22 mouse cellular contexts compared by ENCODE assay signal in the genomic region with DNA sequence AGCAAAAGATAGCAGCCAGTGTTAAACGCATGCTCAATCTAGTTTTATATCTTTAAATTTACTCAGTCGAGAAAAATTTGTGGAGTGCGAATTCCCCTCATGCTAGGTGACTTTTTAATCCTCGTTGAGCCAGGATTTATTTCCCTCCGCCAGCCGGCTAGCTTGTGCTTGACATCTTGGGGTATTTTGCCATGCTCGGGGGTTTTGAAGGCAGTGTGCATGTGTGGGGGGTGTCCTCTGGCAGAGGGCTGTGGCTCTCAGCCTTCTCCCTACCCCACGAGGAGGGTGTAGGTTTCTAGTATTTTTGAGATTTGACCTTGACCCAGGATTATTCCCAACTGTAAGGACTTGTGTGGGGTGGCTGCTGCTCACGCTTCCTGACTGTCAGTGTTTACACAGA.
"Had no signal": no experiment of that assay in that cellular context is flagged by ENCODE, and none has a peak within 500 bp of the region (broad histone marks: within the 10 kb centered on the region; RNA-seq: fewer than 3 reads in every experiment).

No protein-coding gene starts in this region.

- H3K27ac ChIP-seq: heart, embryonic 10.5 days; heart, embryonic 13.5 days; heart, embryonic 15.5 days; hindbrain, embryonic 13.5 days; hindbrain, embryonic 15.5 days; hindbrain, postnatal 0 days; limb, embryonic 13.5 days; limb, embryonic 15.5 days; liver, embryonic 12.5 days had no signal

- ATAC-seq: hindbrain, postnatal 0 days; intestine, embryonic 16.5 days; liver, embryonic 12.5 days had no signal

- H3K4me1 ChIP-seq: heart, embryonic 10.5 days; heart, embryonic 13.5 days; heart, embryonic 15.5 days; limb, embryonic 13.5 days; limb, embryonic 15.5 days; liver, embryonic 12.5 days had no signal

- H3K9ac ChIP-seq: heart, embryonic 13.5 days; heart, embryonic 15.5 days; hindbrain, embryonic 13.5 days; hindbrain, embryonic 15.5 days; limb, embryonic 13.5 days; limb, embryonic 15.5 days; liver, embryonic 12.5 days had no signal

- H3K9me3 ChIP-seq: heart, embryonic 10.5 days; heart, embryonic 15.5 days; limb, embryonic 15.5 days; liver, embryonic 12.5 days had no signal

- DNase-seq: gastrocnemius, postnatal 14 days; gastrocnemius, postnatal 36 days; heart, adult 18-20 months; heart, postnatal 14 days; heart, postnatal 36 days; kidney, adult 18-20 months; kidney, adult 8-10 months; kidney, postnatal 14 days; kidney, postnatal 36 days; layer of hippocampus, adult 9-11 months; layer of hippocampus, postnatal 36 days; left cerebral cortex, postnatal 4 days had no signal

- H3K4me2 ChIP-seq: heart, embryonic 13.5 days; heart, embryonic 15.5 days; hindbrain, embryonic 13.5 days; hindbrain, embryonic 15.5 days; limb, embryonic 13.5 days; limb, embryonic 15.5 days; liver, embryonic 12.5 days had no signal

- H3K36me3 ChIP-seq: heart, embryonic 10.5 days; heart, embryonic 13.5 days; heart, embryonic 15.5 days; hindbrain, embryonic 13.5 days; hindbrain, embryonic 15.5 days; limb, embryonic 13.5 days; limb, embryonic 15.5 days; liver, embryonic 12.5 days had no signal

- H3K27me3 ChIP-seq: heart, embryonic 13.5 days; heart, embryonic 15.5 days; hindbrain, embryonic 15.5 days; limb, embryonic 13.5 days; limb, embryonic 15.5 days; liver, embryonic 12.5 days had no signal

- H3K4me3 ChIP-seq: heart, embryonic 10.5 days; heart, embryonic 13.5 days; heart, embryonic 15.5 days; hindbrain, embryonic 13.5 days; hindbrain, embryonic 15.5 days; limb, embryonic 13.5 days; limb, embryonic 15.5 days; liver, embryonic 12.5 days had no signal
